Mouse (Mus musculus) C2C12 (cell line): Measurements from ENCODE around the gene Tusc2. TPM values are rescaled to one million over a fixed set of nuclear protein-coding genes. Genes with fewer than 3 reads are reported as not detected.

Experiments
- H3K27me3 ChIP-seq: one replicate; pipeline ENCODE4 v1.6.1; 2011; ENCODE audit not compliant: control insufficient read depth, insufficient read depth, insufficient read length
- H3K36me3 ChIP-seq: one replicate; pipeline ENCODE4 v1.6.1; 2011; ENCODE audit not compliant: control insufficient read depth, insufficient read depth
- H3K4me3 ChIP-seq: one replicate; pipeline ENCODE4 v1.5.1; 2011; ENCODE audit warnings: mild to moderate bottlenecking, control low read depth; ENCODE audit not compliant: poor library complexity, insufficient read depth, severe bottlenecking
- H3K79me2 ChIP-seq: one replicate; pipeline ENCODE4 v1.6.1; 2011; ENCODE audit not compliant: control insufficient read depth, insufficient read depth
- H3K79me3 ChIP-seq: one replicate; pipeline ENCODE4 v1.6.1; 2011; ENCODE audit warnings: low read depth, control low read depth
- H3ac ChIP-seq: one replicate; pipeline ENCODE3; 2011; ENCODE audit warnings: low read depth; ENCODE audit not compliant: control insufficient read depth, insufficient read length
- CEBPB ChIP-seq: IDR thresholded peaks from one replicate; pipeline ENCODE4 v1.6.1; 2011; ENCODE audit warnings: low read depth, mild to moderate bottlenecking, control low read depth, moderate library complexity
- CTCF ChIP-seq: IDR thresholded peaks from one replicate; pipeline ENCODE4 v1.5.1; 2011; ENCODE audit not compliant: control insufficient read depth, insufficient read depth, insufficient read length
- FOSL1 ChIP-seq: IDR thresholded peaks from one replicate; pipeline ENCODE4 v1.8.0; 2011; ENCODE audit warnings: mild to moderate bottlenecking, low read length; ENCODE audit not compliant: poor library complexity, insufficient read depth, severe bottlenecking
- MAX ChIP-seq: IDR thresholded peaks from one replicate; pipeline ENCODE4 v1.6.1; 2011; ENCODE audit warnings: mild to moderate bottlenecking, control low read depth
- MYOD1 ChIP-seq: IDR thresholded peaks from one replicate; pipeline ENCODE4 v1.6.1; 2011; ENCODE audit warnings: low read depth; ENCODE audit not compliant: control insufficient read depth, insufficient read length
- MYOG ChIP-seq: IDR thresholded peaks from one replicate; pipeline ENCODE4 v1.6.1; 2011; ENCODE audit not compliant: control insufficient read depth, insufficient read length; ENCODE audit errors: extremely low read depth
- USF1 ChIP-seq: IDR thresholded peaks from one replicate; pipeline ENCODE4 v1.6.1; 2011; ENCODE audit warnings: low read depth, mild to moderate bottlenecking, control low read depth, moderate library complexity
- polyA plus RNA-seq: library from polyadenylated mRNA; unstranded; fragments of >200 nt; fragmentation: generic; extraction: Trizol; gene quantifications from one replicate; pipeline ENCODE4 v1.2.1, GENCODE M21; 2012; ENCODE audit warnings: missing spikeins

Tusc2 gene
- polyA plus RNA-seq, 1 experiment: 15.9 TPM

DNA sequence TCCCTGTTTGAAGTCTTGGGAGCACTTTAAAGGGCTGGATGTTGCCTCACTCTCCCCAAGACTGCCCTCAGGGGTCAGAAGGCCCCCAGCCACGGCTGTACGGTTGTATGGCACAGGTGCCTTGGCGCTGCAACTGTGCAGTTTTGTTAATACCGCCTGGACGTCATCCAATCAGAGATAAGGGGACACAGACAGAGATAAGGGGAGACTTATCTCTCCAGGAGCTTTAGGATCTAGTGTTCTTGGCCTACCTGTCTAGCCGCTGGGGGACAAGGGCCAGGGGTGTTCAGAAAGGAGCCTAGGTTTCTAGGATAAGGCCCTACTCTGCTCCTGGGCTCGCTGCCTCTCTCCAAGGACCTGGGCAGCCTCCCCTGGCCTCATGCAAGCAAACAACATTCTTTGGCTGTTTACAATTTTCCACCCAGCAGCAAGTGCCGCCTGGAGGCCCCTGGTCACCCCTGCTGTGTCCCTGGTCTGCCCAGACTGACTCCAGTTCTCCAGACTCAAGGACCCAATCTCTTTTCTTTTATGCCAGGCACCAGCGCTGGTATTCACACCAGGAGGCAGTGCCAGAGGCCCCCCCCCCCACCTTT, 44.7 kb downstream of the Tusc2 start:
- Histone ChIP-seq H3K4me3 (no peak overlapping the region), H3K79me3 (no peaks in the 10 kb centered on the region), H3ac (no peak overlapping the region), H3K79me2 (no peaks in the 10 kb centered on the region), H3K27me3 (no peaks in the 10 kb centered on the region), H3K36me3 (no peaks in the 10 kb centered on the region)
- no peak for TF ChIP-seq FOSL1
- no peak for TF ChIP-seq MYOG
- TF ChIP-seq CTCF: no peak
- TF ChIP-seq MYOD1: no peak
- TF ChIP-seq USF1: no peak
- TF ChIP-seq MAX: no peak
- no peak for TF ChIP-seq CEBPB

DNA sequence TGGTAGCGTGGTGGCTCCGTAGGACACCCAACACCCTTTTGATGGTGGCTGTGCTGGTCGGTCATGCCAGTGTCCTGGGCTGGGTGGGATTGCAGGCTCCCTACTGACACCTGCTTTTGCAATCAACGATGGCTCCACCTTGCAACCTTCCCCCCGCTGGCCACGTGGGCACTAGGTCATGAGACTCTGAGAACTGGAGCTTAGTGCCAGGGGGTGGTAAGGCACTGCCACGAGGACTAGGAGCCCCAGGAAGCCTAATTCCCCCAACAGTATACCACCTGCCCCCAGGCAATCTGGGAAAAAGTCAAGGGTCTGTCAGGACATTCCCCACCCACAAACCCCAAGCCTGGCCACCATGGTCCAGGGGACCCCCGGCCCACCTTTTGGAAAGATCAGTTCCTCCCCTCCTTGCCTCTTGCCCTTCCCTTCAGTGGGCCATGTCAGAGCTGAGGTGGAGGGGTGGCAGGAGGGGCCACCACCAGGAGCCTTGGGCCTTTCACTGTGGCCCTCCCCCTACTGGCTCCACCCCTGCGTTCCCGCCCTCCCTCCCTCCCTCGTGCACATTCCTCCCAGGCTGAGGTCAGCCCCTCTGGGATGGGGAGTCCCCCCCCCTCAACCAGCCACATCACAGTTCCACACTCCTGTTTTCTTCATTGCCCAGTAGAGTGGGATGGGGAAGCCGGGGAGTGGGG, 45.8 kb downstream of the Tusc2 start, which contains the start of gene Sema3b:
Sema3b (minus strand) TSS at position 489 of the 692 bp plus-strand sequence.
- H3K79me3 ChIP-seq: no peaks in the 10 kb centered on the region
- no peak within 1 kb of the TSS for H3K4me3 ChIP-seq
- TF ChIP-seq MAX (no peak), MYOD1 (no peak), FOSL1 (no peak), MYOG (no peak), CTCF (no peak), CEBPB (no peak), USF1 (no peak)
- H3K36me3 ChIP-seq: peaks cover 4% of the 10 kb centered on the region
- no peak within 1 kb of the TSS for H3ac ChIP-seq
- no peaks in the 10 kb centered on the region for H3K27me3 ChIP-seq
- H3K79me2 ChIP-seq: no peaks in the 10 kb centered on the region

DNA sequence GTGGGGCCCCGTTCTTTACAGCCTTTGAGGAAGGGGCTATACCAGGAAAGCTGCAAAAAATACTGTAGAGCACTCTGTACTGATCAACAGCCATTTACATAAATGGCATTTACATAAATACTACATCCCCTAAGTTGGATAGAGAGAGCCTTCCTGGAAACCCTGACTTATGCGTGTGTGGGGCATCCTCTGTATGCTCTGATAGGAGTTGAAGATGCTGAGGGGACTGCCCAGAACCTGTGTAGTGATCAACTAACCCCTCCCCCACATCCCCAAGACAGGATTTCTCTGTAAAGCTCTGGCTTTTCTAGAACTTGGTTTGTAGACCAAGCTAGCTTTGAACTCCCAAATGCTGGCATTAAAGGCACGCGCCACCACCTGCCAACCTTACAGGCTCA, 46.4 kb downstream of the Tusc2 start:
- Histone ChIP-seq H3K79me2 (no peaks in the 10 kb centered on the region), H3K36me3 (peaks cover 8% of the 10 kb centered on the region), H3ac (no peak overlapping the region), H3K4me3 (no peak overlapping the region), H3K27me3 (no peaks in the 10 kb centered on the region), H3K79me3 (no peaks in the 10 kb centered on the region)
- no peak for TF ChIP-seq MYOD1
- no peak for TF ChIP-seq CEBPB
- TF ChIP-seq CTCF: no peak
- TF ChIP-seq FOSL1: no peak
- no peak for TF ChIP-seq MAX
- no peak for TF ChIP-seq USF1
- TF ChIP-seq MYOG: no peak

DNA sequence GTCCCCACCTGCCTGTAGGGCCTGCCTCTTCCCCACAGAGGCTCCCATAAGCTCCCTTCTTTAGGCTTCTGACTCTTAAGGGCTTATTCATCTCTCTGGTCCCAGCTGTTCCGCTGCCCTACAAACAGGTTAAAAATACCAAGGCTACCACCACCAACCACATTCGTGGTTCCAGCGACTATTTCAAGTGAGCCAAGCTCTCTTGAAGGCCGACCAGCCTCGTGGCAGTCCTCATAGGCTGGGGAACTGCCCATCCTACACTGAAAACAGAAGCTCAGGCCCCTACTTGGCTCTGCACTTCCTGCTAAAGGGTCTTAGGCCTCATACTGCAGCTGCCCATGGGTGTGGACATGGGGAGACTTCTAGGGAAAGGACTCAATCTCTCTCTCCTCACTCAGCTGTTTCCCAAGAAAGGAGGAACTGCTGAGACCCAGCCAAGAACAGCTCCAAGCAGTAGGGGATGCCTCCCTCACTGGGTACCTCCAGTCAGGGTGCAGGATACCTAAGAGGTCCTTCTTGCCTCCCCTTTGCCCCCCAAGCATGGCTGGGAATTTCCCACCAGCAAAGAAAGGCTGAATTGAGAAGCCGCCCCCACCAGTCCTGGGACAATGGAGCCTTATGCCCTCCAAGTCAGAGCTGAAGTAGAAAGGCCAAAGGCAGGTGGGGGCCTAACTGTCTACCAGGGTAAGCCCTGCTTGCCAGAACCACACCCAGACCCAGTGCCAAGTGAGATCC, 48.6 kb downstream of the Tusc2 start:
- no peaks in the 10 kb centered on the region for H3K79me2 ChIP-seq
- peaks cover 29% of the 10 kb centered on the region for H3K36me3 ChIP-seq
- H3K27me3 ChIP-seq: no peaks in the 10 kb centered on the region
- H3K4me3 ChIP-seq: no peak overlapping the region
- TF ChIP-seq MYOG (no peak), CEBPB (no peak), MAX (no peak), MYOD1 (no peak), FOSL1 (no peak), USF1 (no peak), CTCF (no peak)
- no peaks in the 10 kb centered on the region for H3K79me3 ChIP-seq
- no peak overlapping the region for H3ac ChIP-seq

DNA sequence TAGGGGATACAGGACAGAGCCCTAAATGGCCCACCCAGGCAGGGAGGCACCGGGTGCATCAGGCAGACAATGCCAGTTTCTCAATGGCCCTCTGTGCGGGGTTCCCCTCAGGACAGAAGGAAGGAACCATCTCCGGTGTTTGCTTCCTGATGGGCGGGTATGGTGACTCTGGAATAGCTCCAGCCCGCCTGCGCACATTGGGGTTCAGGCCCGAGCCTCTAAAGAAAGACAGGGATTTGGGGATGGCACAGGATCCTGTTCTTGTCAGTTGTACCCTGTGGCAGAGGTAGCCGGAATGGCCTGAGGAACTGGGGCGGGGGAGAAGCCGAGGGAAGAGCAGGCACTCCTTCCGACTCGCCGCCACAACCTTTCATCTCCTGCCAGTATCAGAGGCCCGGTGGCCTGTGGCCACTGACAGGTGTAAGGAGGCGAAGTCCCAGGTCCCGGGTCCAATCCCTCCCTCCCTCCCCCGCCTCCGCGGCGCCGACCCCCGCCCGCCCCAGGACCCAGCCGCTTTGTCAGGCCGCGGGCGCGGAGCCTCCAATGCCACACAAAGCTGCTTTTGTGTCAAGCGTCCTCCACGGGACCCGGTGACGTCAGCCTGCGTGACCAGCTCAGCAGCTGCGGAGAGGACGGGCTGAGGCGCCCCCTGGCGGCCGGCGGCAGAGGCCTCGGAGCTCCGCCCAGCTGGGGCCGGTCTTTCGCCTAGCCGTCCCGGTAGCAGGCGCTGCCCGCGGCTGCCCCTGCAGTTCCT, 49.3 kb downstream of the Tusc2 start:
- peak; percentile 33 for TF ChIP-seq MAX
- no peak for TF ChIP-seq FOSL1
- TF ChIP-seq CTCF: peak; percentile 99
- no peak for TF ChIP-seq MYOG
- TF ChIP-seq USF1: peak; percentile 25
- TF ChIP-seq CEBPB: no peak
- peak; percentile 62 for TF ChIP-seq MYOD1
- no peaks in the 10 kb centered on the region for H3K79me3 ChIP-seq
- H3K79me2 ChIP-seq: no peaks in the 10 kb centered on the region
- H3ac ChIP-seq: no peak overlapping the region
- H3K4me3 ChIP-seq: no peak overlapping the region
- no peaks in the 10 kb centered on the region for H3K27me3 ChIP-seq
- H3K36me3 ChIP-seq: peaks cover 36% of the 10 kb centered on the region
